Mouse (Mus musculus): ENCODE measurements at regions not wholly inside any gene's neighbourhood (a gene's known extent, or its start where the extent isn't known, plus 50 kb on each side); places are given as distances from the start of the nearest gene placed in this dataset.

- TF ChIP-seq FLI1 (IDR thresholded peaks at IDR 0.05; ENCODE audit: low read length) = no peak
- no peak for TF ChIP-seq GATA1 (IDR thresholded peaks at IDR 0.05; ENCODE audit: borderline replicate concordance, low read length)
Observed at GRCm38 (mm10) chr5:39069683-39070082, 193.1 kb upstream of the Clnk start.

All from megakaryocyte, embryonic 14.5 days (primary cell).